Mouse (Mus musculus) embryonic facial prominence, embryonic 15.5 days (tissue): ENCODE results near the gene Piwil1. TPM values are rescaled to one million over a fixed set of nuclear protein-coding genes. Genes with fewer than 3 reads are reported as not detected.

ENCODE experiments used
- ATAC-seq: fragments of 200-750 bp; cut with Nextera tagmentation; 2 replicates; pipeline ENCODE4 v1.8.0; 2017; ENCODE audit warnings: low read depth, moderate TSS enrichment; ENCODE audit not compliant: insufficient number of reproducible peaks, low FRiP score, low TSS enrichment
- H3K27ac ChIP-seq: fragments of 300-500 bp; sonication (generic); replicated peaks from 2 replicates; pipeline ENCODE4 v1.5.1; 2015; ENCODE audit warnings: mild to moderate bottlenecking, inconsistent platforms
- H3K27me3 ChIP-seq: fragments of 300-500 bp; sonication (generic); 2 replicates; pipeline ENCODE4 v1.6.1; 2015; ENCODE audit warnings: inconsistent platforms
- H3K36me3 ChIP-seq: fragments of 300-500 bp; sonication (generic); 2 replicates; pipeline ENCODE4 v1.6.1; 2015; ENCODE audit warnings: mild to moderate bottlenecking, inconsistent platforms
- H3K4me1 ChIP-seq: fragments of 300-500 bp; sonication (generic); 2 replicates; pipeline ENCODE4 v1.6.1; 2015; ENCODE audit warnings: inconsistent platforms
- H3K4me2 ChIP-seq: fragments of 300-500 bp; sonication (generic); replicated peaks from 2 replicates; pipeline ENCODE4 v1.6.1; 2015; ENCODE audit warnings: mild to moderate bottlenecking, inconsistent platforms
- H3K4me3 ChIP-seq: fragments of 300-500 bp; sonication (generic); replicated peaks from 2 replicates; pipeline ENCODE4 v1.5.1; 2015; ENCODE audit warnings: mild to moderate bottlenecking, inconsistent platforms
- H3K9ac ChIP-seq: fragments of 300-500 bp; sonication (generic); 2 replicates; pipeline ENCODE4 v1.6.1; 2015; ENCODE audit warnings: inconsistent platforms
- H3K9me3 ChIP-seq: fragments of 300-500 bp; sonication (generic); replicated peaks from 2 replicates; pipeline ENCODE4 v1.6.1; 2016; ENCODE audit warnings: inconsistent platforms
- WGBS: fragments of 180-500 bp; shearing (Covaris S2); methylation state at CpG from one replicate; pipeline ENCODE4 v1.1.7; 2015; 5-methylcytosine and 5-hydroxymethylcytosine counted together
- polyA plus RNA-seq: library from polyadenylated mRNA; unstranded; fragments of >200 nt; fragmentation: Nextera tagmentation; extraction: Ambion mirVana; gene quantifications from 2 replicates; pipeline ENCODE4 v1.2.1, GENCODE M21; 2015

Gene Piwil1
- polyA plus RNA-seq, 1 experiment from 2014 or later: not detected

GRCm38 (mm10) chr5:128745206-128745605 lies 42.9 kb downstream of the Piwil1 start:
- H3K4me1 ChIP-seq: no peaks in the 10 kb centered on the region
- 81% methylated on average over 9 of the region's 9 CpGs for WGBS
- no peaks in the 10 kb centered on the region for H3K36me3 ChIP-seq
- no peak for ATAC-seq
- H3K9me3 ChIP-seq: no peaks in the 10 kb centered on the region
- H3K27ac ChIP-seq: no peak overlapping the region
- H3K4me3 ChIP-seq: no peak overlapping the region
- H3K27me3 ChIP-seq: 0 out of 2 replicates have a peak, but pooled peaks cover 2% of the 10 kb centered on the region
- no peak overlapping the region for H3K4me2 ChIP-seq
- H3K9ac ChIP-seq: no peak overlapping the region

GRCm38 (mm10) chr5:128746261-128746660 lies 43.9 kb downstream of the Piwil1 start:
- Histone ChIP-seq H3K4me2 (no peak overlapping the region), H3K27ac (no peak overlapping the region), H3K36me3 (no peaks in the 10 kb centered on the region), H3K27me3 (0 out of 2 replicates have a peak, but pooled peaks cover 2% of the 10 kb centered on the region), H3K4me3 (no peak overlapping the region), H3K4me1 (no peaks in the 10 kb centered on the region), H3K9ac (no peak overlapping the region), H3K9me3 (no peaks in the 10 kb centered on the region)
- WGBS: 76% methylated on average over 8 of the region's 8 CpGs
- ATAC-seq: no peak

- WGBS: 54% methylated on average over 8 of the region's 8 CpGs
- no peaks in the 10 kb centered on the region for H3K27me3 ChIP-seq
- H3K36me3 ChIP-seq: no peaks in the 10 kb centered on the region
- no peak overlapping the region for H3K9ac ChIP-seq
- H3K9me3 ChIP-seq: no peaks in the 10 kb centered on the region
- no peak for ATAC-seq
- no peak overlapping the region for H3K27ac ChIP-seq
- no peak overlapping the region for H3K4me2 ChIP-seq
- H3K4me3 ChIP-seq: no peak overlapping the region
- no peaks in the 10 kb centered on the region for H3K4me1 ChIP-seq
Observed at GRCm38 (mm10) chr5:128761118-128761517, 58.8 kb downstream of the Piwil1 start.

GRCm38 (mm10) chr5:128769026-128769631 lies 66.8 kb downstream of the Piwil1 start:
- peak; percentile 78 for ATAC-seq
- H3K9ac ChIP-seq: no peak overlapping the region
- 0 out of 2 replicates have a peak overlapping the region, but pooled peaks have one; percentile 7 for H3K4me3 ChIP-seq
- H3K27me3 ChIP-seq: no peaks in the 10 kb centered on the region
- H3K9me3 ChIP-seq: no peaks in the 10 kb centered on the region
- 3% methylated on average over 10 of the region's 10 CpGs for WGBS
- H3K4me2 ChIP-seq: 0 out of 2 replicates have a peak overlapping the region, but pooled peaks have one; percentile 15
- no peaks in the 10 kb centered on the region for H3K36me3 ChIP-seq
- no peak overlapping the region for H3K27ac ChIP-seq
- peaks cover 5% of the 10 kb centered on the region for H3K4me1 ChIP-seq

GRCm38 (mm10) chr5:128776386-128776785 lies 74.1 kb downstream of the Piwil1 start:
- Histone ChIP-seq H3K27me3 (no peaks in the 10 kb centered on the region), H3K27ac (no peak overlapping the region), H3K9ac (no peak overlapping the region), H3K4me1 (no peaks in the 10 kb centered on the region), H3K36me3 (no peaks in the 10 kb centered on the region), H3K9me3 (no peaks in the 10 kb centered on the region), H3K4me2 (no peak overlapping the region), H3K4me3 (no peak overlapping the region)
- WGBS: 66% methylated on average over 2 of the region's 2 CpGs
- ATAC-seq: no peak

GRCm38 (mm10) chr5:128781621-128782020 lies 79.3 kb downstream of the Piwil1 start:
- no peaks in the 10 kb centered on the region for H3K4me1 ChIP-seq

GRCm38 (mm10) chr5:128800592-128800991 lies 98.3 kb downstream of the Piwil1 start:
- ATAC-seq: no peak
- H3K27ac ChIP-seq: no peak overlapping the region
- H3K27me3 ChIP-seq: no peaks in the 10 kb centered on the region
- no peak overlapping the region for H3K9ac ChIP-seq
- H3K4me2 ChIP-seq: no peak overlapping the region
- H3K4me3 ChIP-seq: no peak overlapping the region
- WGBS: 91% methylated on average over 5 of the region's 5 CpGs
- no peaks in the 10 kb centered on the region for H3K36me3 ChIP-seq
- H3K9me3 ChIP-seq: no peaks in the 10 kb centered on the region
- H3K4me1 ChIP-seq: no peaks in the 10 kb centered on the region

More at GRCm38 (mm10) chr5:128781621-128782020, 79.3 kb downstream of the Piwil1 start:
- Histone ChIP-seq H3K4me3 (no peak overlapping the region), H3K9ac (no peak overlapping the region), H3K36me3 (no peaks in the 10 kb centered on the region), H3K27me3 (no peaks in the 10 kb centered on the region), H3K9me3 (no peaks in the 10 kb centered on the region), H3K4me2 (no peak overlapping the region), H3K27ac (no peak overlapping the region)
- 70% methylated on average over 22 of the region's 22 CpGs for WGBS
- no peak for ATAC-seq

Other genes with a start within 250 kb of the Piwil1 start
- gene Fzd10, start 101.7 kb upstream of the Piwil1 start, polyA plus RNA-seq: 9.0 and 10.4 TPM in 2 replicates